Mouse (Mus musculus): ENCODE results near the gene Tacc2.

- TF ChIP-seq CTCF (IDR thresholded peaks at IDR 0.05; ENCODE audit: low read depth) (no peak), EP300 (IDR thresholded peaks at IDR 0.05; ENCODE audit: low read depth) (no peak)
Measured at GRCm38 (mm10) chr7:130751678-130752077, 174.4 kb downstream of the Tacc2 start.
